In genomic region chr8:83672936-83673335, GRCm38 (mm10) we compare ENCODE assay signal across 21 mouse cellular contexts.
"Had no signal": no experiment of that assay in that cellular context is flagged by ENCODE, and none has a peak within 500 bp of the region (broad histone marks: within the 10 kb centered on the region; RNA-seq: fewer than 3 reads in every experiment).

No protein-coding gene starts in this region.

- H3K9me3 ChIP-seq: limb, embryonic 12.5 days; limb, embryonic 15.5 days; lung, embryonic 15.5 days; midbrain, embryonic 10.5 days; midbrain, embryonic 13.5 days; neural tube, embryonic 13.5 days had no signal

- ATAC-seq: intestine, postnatal 0 days; midbrain, embryonic 13.5 days; midbrain, embryonic 16.5 days had no signal

- H3K27me3 ChIP-seq: limb, embryonic 15.5 days; lung, embryonic 15.5 days; megakaryocyte, embryonic 14.5 days; neural tube, embryonic 13.5 days had no signal

- DNase-seq: kidney, adult 8-10 months; kidney, postnatal 36 days; layer of hippocampus, postnatal 36 days; lung, adult 18-20 months; lung, postnatal 10 days; lung, postnatal 36 days; thymus, adult 2 months; thymus, postnatal 14 days; thymus, postnatal 4 days had no signal

- H3K4me3 ChIP-seq: left cerebral cortex, adult 2 months; limb, embryonic 12.5 days; limb, embryonic 15.5 days; lung, embryonic 15.5 days; megakaryocyte, embryonic 14.5 days; midbrain, embryonic 10.5 days; midbrain, embryonic 13.5 days; myocyte; neural tube, embryonic 13.5 days had no signal

- H3K9ac ChIP-seq: limb, embryonic 12.5 days; limb, embryonic 15.5 days; liver, embryonic 14.5 days; lung, embryonic 15.5 days; midbrain, embryonic 13.5 days; neural tube, embryonic 13.5 days had no signal

- H3K4me2 ChIP-seq: limb, embryonic 12.5 days; limb, embryonic 15.5 days; lung, embryonic 15.5 days; midbrain, embryonic 13.5 days; neural tube, embryonic 13.5 days had no signal

- H3K27ac ChIP-seq: limb, embryonic 12.5 days; limb, embryonic 15.5 days; liver, embryonic 14.5 days; lung, embryonic 15.5 days; midbrain, embryonic 10.5 days; midbrain, embryonic 13.5 days; neural tube, embryonic 13.5 days had no signal
